Mouse (Mus musculus): Measurements from ENCODE around the gene Grin3a. TPM values are rescaled to one million over a fixed set of nuclear protein-coding genes. Genes with fewer than 3 reads are reported as not detected.

Grin3a gene
- polyA plus RNA-seq, 1 experiment: 0.02 TPM

DNA sequence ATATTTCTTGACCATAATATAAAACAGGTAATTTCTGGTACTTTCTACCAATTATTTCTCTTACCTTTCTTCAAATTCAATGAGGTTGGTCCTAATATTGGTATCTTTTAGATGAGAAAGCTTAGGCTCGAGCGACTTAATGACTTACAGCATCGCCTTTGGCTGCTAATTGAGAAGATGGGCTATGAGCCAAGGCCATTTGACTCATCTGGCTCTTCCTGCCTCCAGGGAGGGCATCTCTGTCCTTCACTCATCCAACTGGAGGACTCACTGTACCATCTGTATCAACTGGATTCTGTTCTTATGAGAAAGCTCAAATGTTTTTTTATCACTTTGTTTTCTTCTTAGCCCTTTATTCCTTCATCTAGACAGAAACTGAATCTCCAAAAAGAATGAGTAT lies 31.7 kb downstream of the Grin3a start:
- H3ac ChIP-seq (ENCODE audit: control insufficient read depth, insufficient read length): no peak overlapping the region
- H3K79me2 ChIP-seq (ENCODE audit: control insufficient read depth, insufficient read depth): no peaks in the 10 kb centered on the region
- H3K4me2 ChIP-seq (ENCODE audit: low read depth): no peak overlapping the region
- no peaks in the 10 kb centered on the region for H3K27me3 ChIP-seq (ENCODE audit: control insufficient read depth, insufficient read depth, insufficient read length)
- H3K36me3 ChIP-seq (ENCODE audit: control insufficient read depth, insufficient read depth): no peaks in the 10 kb centered on the region
- no peak for TF ChIP-seq POLR2A (IDR thresholded peaks at IDR 0.05; ENCODE audit: insufficient read length, low read depth)
- no peak for TF ChIP-seq MYOD1 (IDR thresholded peaks at IDR 0.05; ENCODE audit: control insufficient read depth in 1 of 3, insufficient read length in 2 of 3, low read depth in 2 of 3)
- no peak for TF ChIP-seq CEBPB (IDR thresholded peaks at IDR 0.05; ENCODE audit: insufficient read depth, poor library complexity, severe bottlenecking)
- TF ChIP-seq MYOG (IDR thresholded peaks at IDR 0.05; ENCODE audit: control insufficient read depth in 1 of 3, insufficient read depth in 1 of 3, insufficient read length in 2 of 3, low read depth in 2 of 3): no peak
- TF ChIP-seq E2F4 (IDR thresholded peaks at IDR 0.05; ENCODE audit: insufficient read depth): no peak
- no peak for TF ChIP-seq TCF12 (IDR thresholded peaks at IDR 0.05; ENCODE audit: insufficient read depth, poor library complexity, severe bottlenecking)
- TF ChIP-seq MAX (IDR thresholded peaks at IDR 0.05; ENCODE audit: low read depth): no peak
- no peak for TF ChIP-seq TCF3 (IDR thresholded peaks at IDR 0.05; ENCODE audit: insufficient read length, low read depth)
- no peak for TF ChIP-seq USF1 (IDR thresholded peaks at IDR 0.05; ENCODE audit: low read depth)
- no peak for TF ChIP-seq SRF (IDR thresholded peaks at IDR 0.05; ENCODE audit: control insufficient read depth, insufficient read length, low read depth)
- no peak for TF ChIP-seq POLR2AphosphoS2 (IDR thresholded peaks at IDR 0.05; ENCODE audit: insufficient read length, low read depth)
- H3K4me3 ChIP-seq: no peak overlapping the region

DNA sequence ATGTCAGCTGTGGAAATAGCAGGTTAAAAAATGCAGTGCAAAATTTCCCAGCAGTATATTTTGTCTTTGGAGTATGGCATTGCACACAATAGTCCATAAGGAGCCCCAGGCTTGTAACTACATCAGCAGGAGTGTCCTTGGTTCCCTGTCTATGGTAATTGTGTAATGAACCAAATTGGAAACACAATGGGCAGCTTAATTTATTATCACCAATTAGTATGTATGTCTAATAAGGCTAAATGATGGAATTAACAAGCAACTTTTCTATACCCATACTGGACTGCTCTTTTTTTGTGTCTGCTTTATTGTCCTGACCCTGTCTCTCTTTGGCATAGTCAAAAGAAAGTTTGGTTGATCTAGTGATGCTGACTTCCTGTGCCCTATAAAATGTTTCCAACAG lies 38.8 kb downstream of the Grin3a start:
- no peaks in the 10 kb centered on the region for H3K27me3 ChIP-seq (ENCODE audit: control insufficient read depth, insufficient read depth, insufficient read length)
- no peaks in the 10 kb centered on the region for H3K36me3 ChIP-seq (ENCODE audit: control insufficient read depth, insufficient read depth)
- H3K4me3 ChIP-seq: no peak overlapping the region
- TF ChIP-seq MYOG (IDR thresholded peaks at IDR 0.05; ENCODE audit: control insufficient read depth in 1 of 3, insufficient read depth in 1 of 3, insufficient read length in 2 of 3, low read depth in 2 of 3): no peak
- TF ChIP-seq TCF12 (IDR thresholded peaks at IDR 0.05; ENCODE audit: insufficient read depth, poor library complexity, severe bottlenecking): no peak
- no peak for TF ChIP-seq POLR2A (IDR thresholded peaks at IDR 0.05; ENCODE audit: insufficient read length, low read depth)
- TF ChIP-seq TCF3 (IDR thresholded peaks at IDR 0.05; ENCODE audit: insufficient read length, low read depth): no peak
- no peak for TF ChIP-seq CEBPB (IDR thresholded peaks at IDR 0.05; ENCODE audit: insufficient read depth, poor library complexity, severe bottlenecking)
- TF ChIP-seq E2F4 (IDR thresholded peaks at IDR 0.05; ENCODE audit: insufficient read depth): no peak
- H3K79me2 ChIP-seq (ENCODE audit: control insufficient read depth, insufficient read depth): no peaks in the 10 kb centered on the region
- H3K4me2 ChIP-seq (ENCODE audit: low read depth): no peak overlapping the region
- no peak overlapping the region for H3ac ChIP-seq (ENCODE audit: control insufficient read depth, insufficient read length)

DNA sequence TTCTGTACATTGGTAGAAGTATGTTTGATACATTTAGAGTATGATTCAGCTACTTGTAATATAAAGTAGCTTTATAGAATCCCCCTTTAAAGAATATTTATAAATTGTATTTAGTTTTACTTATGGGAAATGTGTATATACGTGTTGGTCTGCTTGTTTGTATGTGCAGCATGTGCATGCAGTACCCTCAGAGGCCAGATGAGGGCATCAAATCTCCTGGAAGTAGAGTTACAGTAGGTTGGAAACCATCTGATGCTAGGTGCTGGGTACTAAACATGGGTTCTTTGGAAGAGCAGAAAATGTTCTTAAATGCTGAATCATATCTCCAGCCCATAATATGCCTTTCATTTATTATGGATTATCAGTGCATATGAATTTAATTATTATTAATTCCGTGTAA lies 46.2 kb downstream of the Grin3a start:
- Histone ChIP-seq H3ac (ENCODE audit: control insufficient read depth, insufficient read length) (no peak overlapping the region), H3K36me3 (ENCODE audit: control insufficient read depth, insufficient read depth) (no peaks in the 10 kb centered on the region), H3K79me2 (ENCODE audit: control insufficient read depth, insufficient read depth) (no peaks in the 10 kb centered on the region), H3K4me3 (no peak overlapping the region), H3K4me2 (ENCODE audit: low read depth) (no peak overlapping the region), H3K27me3 (ENCODE audit: control insufficient read depth, insufficient read depth, insufficient read length) (no peaks in the 10 kb centered on the region)
- TF ChIP-seq MYOG (IDR thresholded peaks at IDR 0.05; ENCODE audit: control insufficient read depth in 1 of 3, insufficient read depth in 1 of 3, insufficient read length in 2 of 3, low read depth in 2 of 3): no peak
- TF ChIP-seq MAX (IDR thresholded peaks at IDR 0.05; ENCODE audit: low read depth): no peak
- no peak for TF ChIP-seq USF1 (IDR thresholded peaks at IDR 0.05; ENCODE audit: low read depth)
- TF ChIP-seq TCF3 (IDR thresholded peaks at IDR 0.05; ENCODE audit: insufficient read length, low read depth): no peak
- TF ChIP-seq TCF12 (IDR thresholded peaks at IDR 0.05; ENCODE audit: insufficient read depth, poor library complexity, severe bottlenecking): no peak
- no peak for TF ChIP-seq REST (IDR thresholded peaks at IDR 0.05; ENCODE audit: insufficient read depth, insufficient read length)
- no peak for TF ChIP-seq CEBPB (IDR thresholded peaks at IDR 0.05; ENCODE audit: insufficient read depth, poor library complexity, severe bottlenecking)
- no peak for TF ChIP-seq POLR2AphosphoS2 (IDR thresholded peaks at IDR 0.05; ENCODE audit: insufficient read length, low read depth)
- no peak for TF ChIP-seq SRF (IDR thresholded peaks at IDR 0.05; ENCODE audit: control insufficient read depth, insufficient read length, low read depth)
- no peak for TF ChIP-seq E2F4 (IDR thresholded peaks at IDR 0.05; ENCODE audit: insufficient read depth)
- no peak for TF ChIP-seq POLR2A (IDR thresholded peaks at IDR 0.05; ENCODE audit: insufficient read length, low read depth)
- TF ChIP-seq MYOD1 (IDR thresholded peaks at IDR 0.05; ENCODE audit: control insufficient read depth in 1 of 3, insufficient read length in 2 of 3, low read depth in 2 of 3): no peak

DNA sequence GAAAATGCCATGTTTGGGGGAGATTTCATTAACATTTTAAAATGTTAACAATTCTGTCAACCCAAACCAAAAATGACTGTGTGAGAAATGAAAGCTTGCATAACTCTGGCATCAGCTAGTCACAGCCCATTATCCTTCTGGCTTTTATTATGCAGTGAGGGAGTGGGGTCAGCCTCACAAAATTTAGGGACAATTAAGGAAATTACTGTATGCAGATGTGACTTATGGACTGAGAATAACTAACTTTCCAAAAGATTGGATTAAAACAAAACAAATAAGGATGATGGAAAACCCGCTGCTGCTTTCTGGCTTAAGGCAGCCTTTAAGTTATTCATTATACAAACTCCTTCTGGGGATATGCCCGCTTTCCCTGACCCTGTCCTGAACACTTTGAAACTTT lies 56.6 kb downstream of the Grin3a start:
- Histone ChIP-seq H3K4me3 (no peak overlapping the region), H3K4me2 (ENCODE audit: low read depth) (no peak overlapping the region), H3K79me2 (ENCODE audit: control insufficient read depth, insufficient read depth) (no peaks in the 10 kb centered on the region), H3K27me3 (ENCODE audit: control insufficient read depth, insufficient read depth, insufficient read length) (no peaks in the 10 kb centered on the region), H3K36me3 (ENCODE audit: control insufficient read depth, insufficient read depth) (no peaks in the 10 kb centered on the region), H3ac (ENCODE audit: control insufficient read depth, insufficient read length) (no peak overlapping the region)
- TF ChIP-seq MAX (IDR thresholded peaks at IDR 0.05; ENCODE audit: low read depth) (no peak), TCF12 (IDR thresholded peaks at IDR 0.05; ENCODE audit: insufficient read depth, poor library complexity, severe bottlenecking) (no peak), CEBPB (IDR thresholded peaks at IDR 0.05; ENCODE audit: insufficient read depth, poor library complexity, severe bottlenecking) (no peak), USF1 (IDR thresholded peaks at IDR 0.05; ENCODE audit: low read depth) (no peak), MYOD1 (IDR thresholded peaks at IDR 0.05; ENCODE audit: control insufficient read depth in 1 of 3, insufficient read length in 2 of 3, low read depth in 2 of 3) (no peak), MYOG (IDR thresholded peaks at IDR 0.05; ENCODE audit: control insufficient read depth in 1 of 3, insufficient read depth in 1 of 3, insufficient read length in 2 of 3, low read depth in 2 of 3) (no peak), TCF3 (IDR thresholded peaks at IDR 0.05; ENCODE audit: insufficient read length, low read depth) (no peak), POLR2A (IDR thresholded peaks at IDR 0.05; ENCODE audit: insufficient read length, low read depth) (no peak), POLR2AphosphoS2 (IDR thresholded peaks at IDR 0.05; ENCODE audit: insufficient read length, low read depth) (no peak), REST (IDR thresholded peaks at IDR 0.05; ENCODE audit: insufficient read depth, insufficient read length) (no peak), SRF (IDR thresholded peaks at IDR 0.05; ENCODE audit: control insufficient read depth, insufficient read length, low read depth) (no peak)

DNA sequence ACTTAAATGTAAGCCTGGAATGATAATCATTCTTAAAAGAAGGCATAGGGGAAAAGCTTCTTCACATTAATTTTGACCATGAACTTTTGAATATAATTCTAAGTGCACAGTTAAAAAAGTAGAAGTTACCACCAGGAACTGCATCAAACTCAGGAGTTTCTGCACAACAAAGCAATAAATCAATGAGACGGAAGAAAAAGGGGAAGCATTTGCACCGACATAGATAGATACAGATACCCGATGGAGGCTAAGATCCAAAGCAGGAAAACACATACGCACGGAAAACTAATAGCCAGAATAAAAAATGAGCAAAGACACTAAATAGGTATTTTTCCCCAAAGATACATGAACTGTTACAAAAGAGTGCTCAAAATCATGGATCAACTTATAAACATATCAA lies 102.7 kb downstream of the Grin3a start:
- TF ChIP-seq POLR2A (IDR thresholded peaks at IDR 0.05; ENCODE audit: insufficient read length, low read depth) (no peak), MAX (IDR thresholded peaks at IDR 0.05; ENCODE audit: low read depth) (no peak), USF1 (IDR thresholded peaks at IDR 0.05; ENCODE audit: low read depth) (no peak), POLR2AphosphoS2 (IDR thresholded peaks at IDR 0.05; ENCODE audit: insufficient read length, low read depth) (no peak), MYOD1 (IDR thresholded peaks at IDR 0.05; ENCODE audit: control insufficient read depth in 1 of 3, insufficient read length in 2 of 3, low read depth in 2 of 3) (no peak), MYOG (IDR thresholded peaks at IDR 0.05; ENCODE audit: control insufficient read depth in 1 of 3, insufficient read depth in 1 of 3, insufficient read length in 2 of 3, low read depth in 2 of 3) (no peak), TCF12 (IDR thresholded peaks at IDR 0.05; ENCODE audit: insufficient read depth, poor library complexity, severe bottlenecking) (no peak), E2F4 (IDR thresholded peaks at IDR 0.05; ENCODE audit: insufficient read depth) (no peak), CEBPB (IDR thresholded peaks at IDR 0.05; ENCODE audit: insufficient read depth, poor library complexity, severe bottlenecking) (no peak), REST (IDR thresholded peaks at IDR 0.05; ENCODE audit: insufficient read depth, insufficient read length) (no peak), SRF (IDR thresholded peaks at IDR 0.05; ENCODE audit: control insufficient read depth, insufficient read length, low read depth) (no peak), TCF3 (IDR thresholded peaks at IDR 0.05; ENCODE audit: insufficient read length, low read depth) (no peak)
- H3K79me2 ChIP-seq (ENCODE audit: control insufficient read depth, insufficient read depth): no peaks in the 10 kb centered on the region
- H3ac ChIP-seq (ENCODE audit: control insufficient read depth, insufficient read length): no peak overlapping the region

More for the DNA sequence above, 102.7 kb downstream of the Grin3a start:
- no peak overlapping the region for H3K4me3 ChIP-seq
- no peaks in the 10 kb centered on the region for H3K36me3 ChIP-seq (ENCODE audit: control insufficient read depth, insufficient read depth)
- H3K4me2 ChIP-seq (ENCODE audit: low read depth): no peak overlapping the region
- H3K27me3 ChIP-seq (ENCODE audit: control insufficient read depth, insufficient read depth, insufficient read length): no peaks in the 10 kb centered on the region

Measured in myocyte (in vitro differentiated cells).